Mouse (Mus musculus) ES-Bruce4 (cell line): ENCODE data around the gene Gm21983.

ENCODE experiments used
- CTCF ChIP-seq: IDR thresholded peaks from one replicate; pipeline ENCODE4 v1.8.1; 2011; ENCODE audit warnings: low read depth, low read length
- EP300 ChIP-seq: IDR thresholded peaks from 2 replicates; pipeline ENCODE4 v1.6.1; 2011; ENCODE audit warnings: low read depth, low read length; ENCODE audit not compliant: insufficient read depth
- POLR2A ChIP-seq: IDR thresholded peaks from one replicate; pipeline ENCODE4 v1.8.1; 2011; ENCODE audit warnings: low read length; ENCODE audit not compliant: insufficient read depth

GRCm38 (mm10) chr7:27224877-27225575 is 44.1 kb upstream of the Gm21983 start:
- TF ChIP-seq CTCF (no peak), EP300 (no peak), POLR2A (no peak)
